Mouse (Mus musculus) gastrocnemius, postnatal 14 days (tissue): ENCODE measurements around the gene Abcb5. TPM values are rescaled to one million over a fixed set of nuclear protein-coding genes. Genes with fewer than 3 reads are reported as not detected.

ENCODE experiments used
- DNase-seq: peaks from one replicate; pipeline ENCODE4 v3.0.0; 2021; ENCODE audit warnings: mixed read lengths
- intact Hi-C: fragments of 180-260 bp; cut with DNase I; formaldehyde crosslinking; loops from one replicate; pipeline ENCODE4 v1.15.1; 2025; ENCODE audit warnings: low total_unique reads
- total RNA-seq, 2 experiments: library from RNA; stranded (reverse); gene quantifications; 2 replicates each; pipeline ENCODE4 v1.2.3; 2021

Gene Abcb5
- total RNA-seq, 2 experiments from 2014 or later, result not detected

DNA sequence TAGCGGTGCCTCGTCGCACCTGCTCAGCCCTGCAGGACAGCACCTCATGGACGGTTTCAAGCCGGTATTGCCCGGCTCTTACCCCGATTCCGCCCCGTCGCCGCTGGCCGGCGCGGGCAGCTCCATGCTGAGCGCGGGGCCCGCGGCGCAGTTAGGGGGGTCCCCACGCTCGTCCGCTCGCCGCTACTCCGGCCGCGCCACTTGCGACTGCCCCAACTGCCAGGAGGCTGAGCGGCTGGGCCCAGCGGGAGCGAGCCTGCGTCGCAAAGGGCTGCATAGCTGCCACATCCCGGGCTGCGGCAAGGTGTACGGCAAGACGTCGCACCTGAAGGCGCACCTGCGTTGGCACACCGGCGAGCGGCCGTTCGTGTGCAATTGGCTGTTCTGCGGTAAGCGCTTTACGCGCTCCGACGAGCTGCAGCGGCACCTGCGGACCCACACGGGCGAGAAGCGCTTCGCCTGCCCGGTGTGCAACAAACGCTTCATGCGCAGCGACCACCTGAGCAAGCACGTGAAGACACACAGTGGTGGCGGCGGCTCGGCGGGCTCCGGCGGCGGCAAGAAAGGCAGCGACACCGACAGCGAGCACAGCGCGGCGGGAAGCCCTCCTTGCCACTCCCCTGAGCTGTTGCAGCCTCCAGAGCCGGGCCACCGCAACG, 116.9 kb downstream of the Abcb5 start:
- no peak for DNase-seq

DNA sequence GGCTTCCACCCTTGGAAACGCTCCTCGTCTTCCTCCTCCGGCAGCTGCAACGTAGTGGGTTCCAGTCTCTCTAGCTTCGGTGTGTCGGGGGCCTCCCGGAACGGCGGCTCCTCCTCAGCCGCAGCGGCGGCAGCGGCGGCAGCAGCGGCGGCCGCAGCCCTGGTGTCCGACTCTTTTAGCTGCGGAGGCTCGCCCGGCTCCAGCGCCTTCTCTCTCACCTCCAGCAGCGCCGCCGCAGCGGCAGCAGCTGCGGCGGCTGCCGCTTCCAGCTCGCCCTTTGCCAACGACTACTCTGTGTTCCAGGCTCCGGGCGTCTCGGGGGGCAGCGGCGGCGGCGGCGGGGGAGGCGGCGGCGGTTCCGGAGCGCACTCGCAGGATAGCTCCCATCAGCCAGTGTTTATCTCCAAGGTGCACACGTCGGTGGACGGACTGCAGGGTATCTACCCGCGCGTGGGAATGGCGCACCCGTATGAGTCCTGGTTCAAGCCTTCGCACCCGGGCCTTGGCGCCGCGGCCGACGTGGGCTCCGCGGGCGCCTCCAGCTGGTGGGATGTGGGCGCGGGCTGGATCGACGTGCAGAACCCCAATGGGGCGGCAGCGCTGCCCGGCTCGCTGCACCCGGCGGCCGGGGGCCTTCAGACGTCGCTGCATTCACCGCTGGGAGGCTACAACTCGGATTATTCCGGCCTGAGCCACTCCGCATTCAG, 117.6 kb downstream of the Abcb5 start:
- intact Hi-C loops, result no loop called here
- DNase-seq, result no peak

More for the DNA sequence above, 116.9 kb downstream of the Abcb5 start:
- intact Hi-C loops, result no loop called here

DNA sequence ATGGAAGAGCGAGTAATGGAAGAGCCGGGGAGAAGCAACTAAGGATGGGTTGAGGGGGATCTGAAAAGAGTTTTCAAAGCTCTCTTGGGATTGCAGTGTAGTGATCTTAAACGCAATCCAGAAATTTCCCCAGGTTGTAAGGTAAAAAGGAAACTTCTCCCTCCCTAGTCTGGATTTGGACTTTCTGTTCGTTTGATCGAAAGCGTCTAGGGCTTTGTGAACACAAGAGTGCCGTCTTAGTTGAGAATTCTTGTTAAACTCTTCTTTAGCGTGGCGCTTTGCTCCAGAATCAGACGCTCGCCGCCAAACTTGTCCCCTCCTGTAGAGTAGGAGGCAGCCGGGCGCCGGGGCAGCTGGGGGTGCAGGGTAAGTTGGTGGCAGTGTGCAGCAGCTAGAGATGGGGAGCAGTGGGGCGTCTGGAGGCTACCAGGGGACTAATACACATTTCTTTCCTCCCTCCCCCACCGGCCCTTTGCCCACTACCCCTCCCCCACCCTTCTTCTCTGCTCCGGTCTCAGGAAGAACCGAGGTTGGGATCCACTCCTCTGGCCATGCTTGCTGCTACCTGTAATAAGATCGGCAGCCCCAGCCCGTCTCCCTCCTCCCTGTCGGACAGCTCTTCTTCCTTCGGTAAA, 118.2 kb downstream of the Abcb5 start:
- DNase-seq, result no peak
- intact Hi-C loops, result no loop called here

DNA sequence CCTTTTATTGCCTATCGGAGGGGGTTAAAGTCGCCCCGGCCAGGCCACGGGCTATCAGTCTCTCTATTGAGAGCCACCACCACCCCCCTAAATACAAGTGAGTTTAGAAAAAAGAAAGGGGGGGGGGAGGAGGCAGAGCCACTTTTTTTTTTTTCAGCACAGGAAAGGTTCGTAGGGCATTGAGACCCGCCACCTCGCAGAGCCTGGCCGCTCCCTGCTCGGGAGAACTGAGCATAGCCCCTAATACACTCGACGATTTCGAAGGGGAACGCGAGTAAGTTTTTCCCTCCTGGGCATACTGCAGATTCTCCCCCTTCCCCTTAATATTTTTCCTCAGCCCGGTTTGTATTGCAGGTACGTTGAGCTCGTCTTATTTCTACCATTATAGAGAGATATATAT, 118.8 kb downstream of the Abcb5 start:
- DNase-seq, result no peak
- intact Hi-C loops, result no loop called here

DNA sequence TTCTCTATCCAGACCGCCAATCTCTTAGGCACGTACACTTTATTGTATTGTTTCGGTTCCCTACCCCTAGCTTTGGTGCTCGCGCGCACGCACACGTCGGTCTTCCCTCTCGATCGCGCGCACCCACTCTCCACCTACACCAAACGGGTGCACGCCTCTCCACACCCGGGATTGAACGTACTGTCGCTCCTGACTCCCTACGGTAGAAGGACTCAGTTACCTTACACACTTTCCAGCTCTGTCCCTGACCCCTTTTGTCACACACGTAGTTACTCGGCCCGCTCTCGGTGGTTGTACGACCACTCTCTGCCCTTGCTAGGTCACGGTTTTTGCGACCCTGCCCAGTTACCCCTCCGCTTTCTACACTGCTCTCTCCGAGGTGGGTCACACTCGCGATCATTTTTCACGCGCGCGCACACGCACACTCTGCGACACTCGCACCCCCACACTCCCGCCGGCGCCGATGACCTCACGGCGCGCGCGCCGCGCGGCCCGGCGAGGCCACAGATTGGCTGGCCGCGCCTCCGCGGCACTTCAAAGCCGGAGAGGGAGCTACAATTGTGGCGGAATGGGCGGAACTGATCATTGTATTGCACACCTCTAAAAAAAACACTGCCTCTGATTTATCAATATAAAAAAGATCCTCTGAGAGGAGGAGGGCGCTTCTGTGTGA, 119.4 kb downstream of the Abcb5 start:
- intact Hi-C loops, result no loop called here
- DNase-seq, result no peak

DNA sequence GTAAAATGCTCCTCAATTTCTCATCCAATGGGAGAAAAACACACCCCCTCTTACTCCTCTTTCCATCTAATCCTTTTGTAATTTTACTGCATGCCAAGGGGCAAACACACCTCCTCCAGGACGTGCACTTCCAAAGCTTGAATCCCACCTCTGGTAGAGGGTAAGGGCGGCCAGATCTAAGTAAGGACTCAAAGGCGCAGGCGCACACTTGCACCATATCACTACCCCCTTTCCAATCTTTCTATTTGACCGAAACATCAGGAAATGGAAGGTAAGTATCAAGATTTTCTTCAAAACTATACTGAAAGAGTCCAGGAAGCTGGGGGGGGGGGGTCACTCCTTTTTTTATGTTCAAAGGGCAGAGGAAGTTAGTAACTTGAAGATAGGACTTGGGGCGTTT, 120.0 kb downstream of the Abcb5 start, which contains the start of gene Sp8:
Gene Sp8, plus strand, starts transcription at position 109 of the 400 bp plus-strand sequence.
- no peak for DNase-seq
- intact Hi-C loops, result no loop called here

DNA sequence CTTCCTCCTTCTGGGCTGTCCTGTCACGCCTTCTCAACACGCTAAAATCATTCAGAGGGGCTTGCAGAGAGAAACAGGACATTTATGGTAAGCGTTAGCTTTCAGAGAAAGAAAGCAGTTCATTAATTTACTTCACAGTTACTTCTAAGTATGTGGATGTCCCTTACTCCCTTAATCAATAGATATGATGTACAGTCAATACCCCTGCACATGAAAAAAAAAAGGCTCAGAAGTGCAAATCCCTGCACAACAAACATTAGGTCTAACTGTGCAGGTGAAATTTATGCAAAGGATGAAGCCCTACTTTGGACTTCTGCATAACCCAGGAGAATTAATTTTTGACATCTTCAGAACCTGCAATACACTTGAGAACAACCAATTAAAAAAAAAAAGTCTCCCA, 120.9 kb downstream of the Abcb5 start:
- intact Hi-C loops, result no loop called here

DNA sequence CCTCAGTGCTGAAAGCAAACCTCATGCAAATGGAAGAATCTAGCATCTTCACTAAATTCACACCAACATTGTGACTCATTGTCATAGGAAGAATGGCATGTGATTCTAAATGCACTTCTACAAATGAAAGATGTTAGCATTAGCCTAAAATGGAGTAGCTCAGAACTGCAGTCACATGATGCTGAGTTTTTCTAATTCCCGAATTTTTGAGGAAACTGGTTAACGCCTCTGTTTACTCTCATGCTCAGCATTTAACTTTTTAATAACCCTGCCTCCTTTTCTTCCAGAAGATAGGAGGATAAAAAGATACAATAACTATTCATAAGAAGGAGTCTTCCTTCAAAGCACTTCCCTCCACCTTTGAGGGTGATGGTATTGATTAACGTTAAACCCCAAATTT, 121.4 kb downstream of the Abcb5 start:
- intact Hi-C loops, result no loop called here
- no peak for DNase-seq

More for the DNA sequence above, 120.9 kb downstream of the Abcb5 start:
- DNase-seq, result no peak

DNA sequence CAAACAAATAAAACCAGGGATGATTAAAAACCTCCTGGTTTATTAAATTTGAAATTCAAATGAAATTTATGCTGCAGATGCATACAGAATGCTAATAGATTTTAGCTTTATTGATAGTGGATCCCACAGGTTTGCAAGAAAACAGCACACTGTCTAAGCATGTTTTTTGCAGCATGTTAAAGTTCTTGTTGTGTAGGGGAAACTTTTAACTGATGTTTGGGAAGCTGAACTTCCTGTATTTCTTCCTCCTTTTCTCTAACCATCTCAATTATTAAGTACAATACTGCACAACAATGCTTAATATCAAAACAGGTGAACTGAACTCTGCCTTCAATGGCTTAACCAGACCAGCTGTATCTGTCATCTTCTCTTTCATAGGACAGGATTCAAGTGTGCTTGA, 122.1 kb downstream of the Abcb5 start:
- DNase-seq, result no peak
- intact Hi-C loops, result no loop called here

DNA sequence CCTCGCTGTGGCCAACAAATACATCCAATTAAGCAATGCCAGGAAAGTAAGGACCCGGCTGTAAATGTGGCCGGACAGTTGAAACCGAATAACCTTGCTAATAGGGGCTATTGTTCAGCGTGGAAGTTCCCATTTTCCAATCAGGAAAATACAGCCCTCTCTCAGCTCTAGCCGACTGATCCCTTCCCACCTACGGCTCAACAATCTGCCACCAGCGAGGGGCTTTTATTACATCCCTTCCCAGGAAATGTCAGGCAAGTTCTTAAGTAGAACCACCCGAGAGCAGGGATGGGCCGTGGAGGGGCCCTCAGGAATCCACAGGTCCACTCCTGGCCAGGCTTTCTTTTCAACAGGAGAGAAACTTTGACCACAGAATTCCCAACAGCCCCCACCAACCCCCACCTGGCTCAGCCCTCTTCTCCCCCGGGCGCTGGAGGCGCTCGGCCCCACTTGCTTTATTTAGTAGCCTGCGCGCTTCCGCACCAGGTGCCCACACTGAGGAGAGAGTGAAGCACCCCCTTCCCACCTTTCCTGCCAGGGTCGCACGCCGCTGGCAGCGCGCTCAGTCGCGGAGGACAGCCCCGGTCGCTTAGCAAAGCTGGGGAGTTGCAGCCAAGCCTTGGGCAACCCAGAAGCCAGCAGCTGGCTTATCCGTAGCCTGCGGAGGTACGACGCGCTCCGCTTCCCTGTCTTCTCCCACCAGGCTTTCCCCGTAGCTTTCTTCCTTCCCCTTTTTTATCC, 123.4 kb downstream of the Abcb5 start:
- intact Hi-C loops, result no loop called here
- DNase-seq, result no peak

DNA sequence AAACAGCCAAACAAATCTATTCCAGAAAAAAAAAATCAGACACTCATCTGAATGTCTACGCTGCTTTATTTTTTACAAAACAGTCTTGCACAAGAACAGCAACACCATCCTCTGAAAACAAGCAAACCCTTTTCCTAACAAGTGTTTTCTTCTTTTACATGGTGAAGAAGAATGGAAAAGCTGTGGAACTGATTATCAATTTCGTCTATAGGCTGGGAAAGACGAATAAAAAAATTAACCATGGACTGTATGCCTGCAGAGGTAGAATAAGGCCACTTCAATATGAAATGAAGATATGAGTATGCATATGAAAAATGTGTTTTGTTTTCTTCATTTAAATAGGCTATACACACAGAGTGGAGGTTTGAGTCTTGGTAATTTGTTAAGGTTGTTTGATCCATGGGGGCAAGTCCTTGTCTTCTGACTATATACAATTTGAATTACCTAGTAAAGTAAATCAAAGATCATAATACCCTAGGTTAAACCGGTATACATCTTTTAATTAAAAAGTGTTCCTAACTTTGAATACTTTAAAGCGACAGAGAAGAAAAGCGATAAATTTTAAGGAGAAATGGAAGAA, 124.2 kb downstream of the Abcb5 start:
- DNase-seq, result no peak
- intact Hi-C loops, result no loop called here

DNA sequence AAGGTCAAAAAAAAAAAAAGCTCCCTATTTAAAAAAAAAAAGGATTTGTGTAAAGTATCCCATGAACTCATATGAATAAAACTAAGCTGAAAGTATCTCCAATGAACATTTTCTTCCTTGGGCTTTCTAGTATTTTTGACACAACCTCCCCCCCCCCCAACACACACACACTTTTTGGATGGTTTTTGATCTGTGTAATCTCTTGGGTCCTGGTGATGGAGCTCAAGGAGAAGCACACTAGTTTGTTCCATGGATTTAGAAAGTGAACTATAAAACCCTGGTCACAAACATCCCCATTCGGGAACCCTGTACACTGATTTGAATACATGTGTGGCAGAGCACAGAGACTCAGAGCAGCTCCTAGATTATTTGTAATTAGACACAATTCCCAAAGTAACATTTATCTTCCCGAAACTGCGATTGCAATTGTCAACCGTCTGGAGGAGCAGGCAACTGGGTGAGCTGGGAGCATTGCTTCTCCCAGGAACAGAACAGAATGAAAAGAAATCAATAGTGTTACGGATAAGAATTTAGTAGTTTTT, 124.8 kb downstream of the Abcb5 start:
- intact Hi-C loops, result no loop called here

DNA sequence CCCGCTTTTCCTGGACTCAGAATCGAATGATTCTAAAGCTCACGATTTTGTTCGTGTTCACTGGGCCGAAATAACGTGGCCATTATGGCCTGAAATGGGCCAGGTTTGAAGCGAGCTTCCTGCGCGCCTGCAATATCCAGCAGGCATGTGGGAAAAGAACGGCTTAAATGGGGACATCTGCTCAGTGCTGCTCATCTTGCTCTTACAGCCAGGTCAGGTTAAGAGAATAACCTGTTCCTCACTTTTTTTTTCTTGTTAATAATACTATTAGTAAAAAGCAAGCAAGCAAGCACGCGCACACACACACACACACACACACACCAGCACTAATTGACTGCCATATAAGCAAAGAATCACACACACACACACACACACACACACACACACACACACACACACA, 125.4 kb downstream of the Abcb5 start:
- intact Hi-C loops, result no loop called here
- DNase-seq, result no peak

More for the DNA sequence above, 124.8 kb downstream of the Abcb5 start:
- DNase-seq, result no peak

DNA sequence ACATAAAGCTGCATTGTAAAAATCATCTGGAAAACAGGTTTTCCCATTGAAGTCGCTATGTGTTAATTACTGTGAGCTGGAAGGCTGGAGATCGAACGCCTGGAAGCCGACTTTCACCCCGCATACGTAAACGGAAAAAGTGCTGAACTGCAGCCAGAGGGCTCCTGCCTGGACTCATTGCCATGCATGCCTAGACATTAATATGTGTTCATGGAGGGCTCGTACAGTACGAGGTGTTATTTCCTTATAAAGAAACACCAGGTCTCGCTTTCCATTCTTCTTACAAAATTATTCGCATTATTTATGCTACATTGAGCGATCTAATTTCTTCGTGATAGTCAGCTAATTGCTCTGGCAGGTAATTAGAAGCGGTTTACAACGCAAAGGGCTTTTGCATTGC, 125.9 kb downstream of the Abcb5 start:
- no peak for DNase-seq
- intact Hi-C loops, result no loop called here

DNA sequence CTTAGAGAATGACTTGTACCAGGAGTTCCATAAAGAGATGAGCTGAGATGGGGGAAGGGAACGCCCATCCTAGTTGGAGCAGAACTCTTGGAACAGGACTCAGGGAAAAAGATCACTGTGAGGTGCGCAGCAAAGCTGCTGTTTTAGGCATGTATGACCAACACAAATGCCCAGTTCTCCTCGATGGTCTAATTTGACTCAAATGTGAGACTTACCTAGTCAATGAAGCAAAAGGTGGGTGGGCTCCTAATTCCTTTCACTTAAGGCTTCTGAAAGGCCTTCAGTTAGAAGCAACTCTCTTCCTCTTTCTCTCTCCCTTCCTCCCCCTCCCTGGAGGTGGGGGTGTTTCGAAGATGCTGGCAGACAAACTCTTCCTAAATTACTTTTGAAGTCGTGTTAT, 126.8 kb downstream of the Abcb5 start:
- DNase-seq, result no peak
- intact Hi-C loops, result no loop called here

DNA sequence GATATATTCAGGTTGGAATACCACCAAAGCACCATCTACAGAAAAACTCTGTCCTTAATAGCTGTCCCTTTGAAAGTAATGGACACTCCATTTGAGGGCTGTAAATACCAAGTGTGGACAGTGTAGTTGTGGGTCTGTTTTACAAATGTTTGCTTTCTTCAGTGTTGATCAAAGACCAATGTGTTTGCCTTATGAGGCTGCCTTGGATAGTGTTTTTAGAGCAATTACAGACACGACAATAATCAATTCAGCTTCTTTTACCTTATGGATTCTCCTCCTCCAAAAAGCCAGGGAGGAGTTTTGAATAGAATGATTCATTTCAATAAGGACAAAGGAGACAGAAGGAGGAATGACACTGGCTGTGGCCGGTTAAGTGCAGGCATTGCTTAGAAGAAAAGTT, 128.0 kb downstream of the Abcb5 start:
- intact Hi-C loops, result no loop called here
- no peak for DNase-seq

DNA sequence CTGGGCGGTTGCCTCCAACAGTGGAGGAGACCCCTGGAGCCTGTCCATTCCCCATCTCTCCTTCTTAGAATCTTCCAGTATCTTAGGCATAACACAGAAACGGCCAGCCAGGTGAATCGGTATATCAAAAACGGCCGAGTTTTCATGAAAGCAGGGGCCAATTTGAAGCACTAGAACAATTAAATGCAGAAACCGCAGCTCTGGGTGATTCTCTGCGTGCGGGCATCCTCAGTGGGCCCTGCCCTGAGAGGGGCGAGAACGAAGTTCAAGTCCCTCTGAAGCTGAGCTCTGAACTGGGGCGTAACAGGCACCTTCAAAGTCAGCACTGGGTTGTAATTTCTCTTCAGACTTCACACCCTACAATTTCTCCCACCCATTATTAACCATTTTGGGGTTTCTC, 128.9 kb downstream of the Abcb5 start:
- no peak for DNase-seq
- intact Hi-C loops, result no loop called here

DNA sequence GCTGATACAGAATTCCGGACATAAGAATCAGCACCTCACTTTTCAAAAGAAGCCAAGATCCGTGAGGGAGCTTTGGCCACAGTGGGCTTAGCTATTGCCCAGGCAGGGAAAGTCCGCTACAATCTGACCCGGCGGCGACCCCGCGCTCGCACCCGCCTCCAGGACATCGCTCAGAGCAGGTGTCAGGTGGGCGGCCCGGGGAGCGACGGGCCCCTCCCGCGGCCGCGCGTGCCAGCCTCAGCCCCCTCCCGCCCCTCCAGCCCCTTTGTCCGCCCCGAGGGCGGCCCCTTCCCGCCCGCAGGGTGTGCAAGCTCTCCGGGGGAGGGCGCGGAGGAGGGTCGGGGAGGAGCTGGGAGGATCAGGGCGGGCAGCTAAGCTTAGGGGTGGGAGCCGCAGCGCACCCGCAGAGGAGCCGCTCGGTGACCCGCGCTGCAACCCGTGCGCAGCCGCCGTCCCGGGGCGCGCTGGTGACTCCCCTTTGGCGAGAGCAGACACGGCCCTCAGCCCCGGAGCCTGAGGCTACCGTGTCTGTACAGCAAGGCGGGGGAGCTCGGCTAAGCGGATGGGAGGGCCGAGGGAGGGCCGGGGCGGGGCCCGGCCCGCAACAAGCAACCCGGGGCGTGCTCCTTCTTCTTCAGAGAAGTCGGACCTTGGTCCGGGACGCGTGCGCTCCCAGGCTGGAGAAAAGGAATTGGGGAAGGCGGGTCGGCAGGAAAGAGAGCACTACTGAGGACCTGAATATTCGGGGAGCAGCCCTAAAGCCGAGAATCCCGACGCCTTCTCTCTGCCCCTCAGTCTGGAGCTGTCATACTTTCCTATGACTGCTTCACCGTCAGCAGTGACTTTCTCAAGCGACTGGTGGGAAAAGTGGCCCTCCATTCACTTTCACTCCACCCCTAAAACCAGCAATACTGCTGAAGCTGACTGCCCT, 129.5 kb downstream of the Abcb5 start:
- intact Hi-C loops, result no loop called here
- no peak for DNase-seq
